Mouse (Mus musculus) CH12.LX (cell line): ENCODE measurements around the gene Atp1a1. TPM values are rescaled to one million over a fixed set of nuclear protein-coding genes. Genes with fewer than 3 reads are reported as not detected.

ENCODE experiments used
- DNase-seq: peaks from one replicate; pipeline ENCODE4 v3.0.0-alpha.2; 2013; ENCODE audit errors: extremely low read depth
- H3K27ac ChIP-seq: 2 replicates; pipeline ENCODE4 v1.5.1; 2012; ENCODE audit warnings: low read depth, mild to moderate bottlenecking, control low read depth, moderate library complexity; ENCODE audit not compliant: insufficient read depth
- H3K27me3 ChIP-seq: replicated peaks from 2 replicates; pipeline ENCODE3; 2012; ENCODE audit warnings: inconsistent platforms
- H3K36me3 ChIP-seq, 2 experiments: replicated peaks in 1 of 2; 2 replicates each; pipeline versions ENCODE3 to v1.6.1; 2012; ENCODE audit warnings: inconsistent platforms in 1 of 2, low read length in 1 of 2, mild to moderate bottlenecking in 1 of 2, mixed read lengths in 1 of 2, moderate library complexity in 1 of 2; ENCODE audit not compliant: control insufficient read depth in 1 of 2, insufficient read depth in 1 of 2
- H3K4me1 ChIP-seq, 2 experiments: 2 replicates each; pipeline ENCODE4 v1.6.1; 2012; ENCODE audit warnings: inconsistent platforms in 1 of 2, moderate library complexity in 1 of 2; ENCODE audit not compliant: insufficient read depth in 2 of 2, control insufficient read depth in 1 of 2
- H3K4me2 ChIP-seq: 2 replicates; pipeline ENCODE4 v1.6.1; 2012; ENCODE audit warnings: low read depth, mild to moderate bottlenecking, control low read depth; ENCODE audit not compliant: poor library complexity, insufficient read depth, severe bottlenecking
- H3K4me3 ChIP-seq, 3 experiments: fragments of 150-350 bp in 1 of 3; sonication (generic) in 1 of 3; replicated peaks in 1 of 3; 2 replicates each; pipeline versions ENCODE3 to v1.5.1; 2011 to 2012; ENCODE audit warnings: low read depth in 2 of 3, low read length in 2 of 3, mild to moderate bottlenecking in 2 of 3, moderate library complexity in 2 of 3, control low read depth in 1 of 3, improper control_type of control experiment in 1 of 3, inconsistent platforms in 1 of 3, mixed read lengths in 1 of 3; ENCODE audit not compliant: poor library complexity in 1 of 3
- H3K79me2 ChIP-seq: replicated peaks from 2 replicates; pipeline ENCODE4 v1.6.1; 2012; ENCODE audit warnings: mild to moderate bottlenecking, moderate library complexity; ENCODE audit not compliant: control insufficient read depth, poor library complexity, insufficient read depth, severe bottlenecking; ENCODE audit errors: extremely low read depth
- H3K9ac ChIP-seq: 2 replicates; pipeline ENCODE4 v1.6.1; 2012; ENCODE audit warnings: low read depth, mild to moderate bottlenecking, control low read depth, moderate library complexity; ENCODE audit not compliant: insufficient read depth
- H3K9me3 ChIP-seq: replicated peaks from 2 replicates; pipeline ENCODE3; 2012; ENCODE audit warnings: low read length, inconsistent platforms, mixed read lengths
- BHLHE40 ChIP-seq: IDR thresholded peaks from 2 replicates; pipeline ENCODE4 v1.6.1; 2011; ENCODE audit warnings: mild to moderate bottlenecking, low read depth, low read length, improper control_type of control experiment
- ELF1 ChIP-seq: IDR thresholded peaks from 2 replicates; pipeline ENCODE4 v1.6.1; 2014; ENCODE audit warnings: low read depth, mild to moderate bottlenecking, inconsistent platforms, low read length, improper control_type of control experiment
- EP300 ChIP-seq: IDR thresholded peaks from 2 replicates; pipeline ENCODE4 v1.6.1; 2011; ENCODE audit warnings: low read length, improper control_type of control experiment
- ETS1 ChIP-seq: conservative IDR thresholded peaks from 2 replicates; pipeline ENCODE4 v1.6.1; 2012; ENCODE audit warnings: low read depth, mild to moderate bottlenecking, inconsistent platforms, low read length, improper control_type of control experiment, moderate library complexity
- IRF4 ChIP-seq: IDR thresholded peaks from 2 replicates; pipeline ENCODE4 v1.6.1; 2014; ENCODE audit warnings: low read depth, mild to moderate bottlenecking, inconsistent platforms, low read length, improper control_type of control experiment
- JUN ChIP-seq: IDR thresholded peaks from 2 replicates; pipeline ENCODE4 v1.6.1; 2011; ENCODE audit warnings: low read depth, mild to moderate bottlenecking, low read length, improper control_type of control experiment, moderate library complexity; ENCODE audit not compliant: insufficient read depth
- JUND ChIP-seq: conservative IDR thresholded peaks from 2 replicates; pipeline ENCODE4 v1.6.1; 2011; ENCODE audit warnings: low read depth, low read length, improper control_type of control experiment
- MAX ChIP-seq: IDR thresholded peaks from 2 replicates; pipeline ENCODE4 v1.6.1; 2011; ENCODE audit warnings: low read length, improper control_type of control experiment
- MEF2A ChIP-seq: IDR thresholded peaks from 2 replicates; pipeline ENCODE4 v1.6.1; 2014; ENCODE audit warnings: low read depth, mild to moderate bottlenecking, inconsistent platforms, low read length, improper control_type of control experiment, borderline replicate concordance
- MXI1 ChIP-seq: IDR thresholded peaks from 2 replicates; pipeline ENCODE4 v1.6.1; 2011; ENCODE audit warnings: mild to moderate bottlenecking, low read depth, low read length, improper control_type of control experiment
- NRF1 ChIP-seq: IDR thresholded peaks from 2 replicates; pipeline ENCODE4 v1.6.1; 2014; ENCODE audit warnings: low read depth, mild to moderate bottlenecking, inconsistent platforms, low read length, improper control_type of control experiment, moderate library complexity
- POLR2A ChIP-seq: IDR thresholded peaks from 2 replicates; pipeline ENCODE4 v1.6.1; 2011; ENCODE audit warnings: low read depth, mild to moderate bottlenecking, improper control_type of control experiment, low read length
- POLR2AphosphoS2 ChIP-seq: IDR thresholded peaks from 2 replicates; pipeline ENCODE4 v1.6.1; 2011; ENCODE audit warnings: low read depth, low read length, improper control_type of control experiment
- RAD21 ChIP-seq: IDR thresholded peaks from 2 replicates; pipeline ENCODE4 v1.6.1; 2011; ENCODE audit warnings: low read depth, mild to moderate bottlenecking, low read length, improper control_type of control experiment, moderate library complexity
- RCOR1 ChIP-seq: conservative IDR thresholded peaks from 2 replicates; pipeline ENCODE4 v1.6.1; 2012; ENCODE audit warnings: low read depth, mild to moderate bottlenecking, inconsistent platforms, low read length, improper control_type of control experiment
- SMC3 ChIP-seq: IDR thresholded peaks from 2 replicates; pipeline ENCODE4 v1.6.1; 2011; ENCODE audit warnings: low read depth, low read length, improper control_type of control experiment
- UBTF ChIP-seq: IDR thresholded peaks from 2 replicates; pipeline ENCODE4 v1.6.1; 2012; ENCODE audit warnings: low read depth, mild to moderate bottlenecking, inconsistent platforms, low read length, improper control_type of control experiment, moderate library complexity
- USF2 ChIP-seq: conservative IDR thresholded peaks from 2 replicates; pipeline ENCODE4 v1.6.1; 2011; ENCODE audit warnings: low read depth, low read length, improper control_type of control experiment
- ZC3H11A ChIP-seq: IDR thresholded peaks from 2 replicates; pipeline ENCODE4 v1.6.1; 2012; ENCODE audit warnings: low read depth, mild to moderate bottlenecking, inconsistent platforms, low read length, improper control_type of control experiment
- dilution Hi-C: fragments of 300-500 bp; cut with MboI; formaldehyde crosslinking; loops from 2 replicates; pipeline ENCODE4 v1.14.3; 2020; ENCODE audit warnings: low sequenced_read_pairs; ENCODE audit not compliant: extremely low pct_unique_long_range_greater_than_20kb, extremely low pct_ligation_motif_present
- in situ Hi-C: fragments of 300-500 bp; cut with MboI; formaldehyde crosslinking; loops from 3 replicates; pipeline ENCODE4 v1.14.3; 2019; ENCODE audit warnings: low sequenced_read_pairs, low pct_ligation_motif_present, low pct_unique_long_range_greater_than_20kb, mixed read lengths
- polyA plus RNA-seq: library from polyadenylated mRNA; unstranded; fragments of >175 nt; gene quantifications from 2 replicates; pipeline ENCODE4 v1.2.1, GENCODE M21; 2012; ENCODE audit warnings: low read depth; ENCODE audit not compliant: insufficient read length
- total RNA-seq, 2 experiments: library from RNA; depleted of rRNA; stranded (reverse); fragments of 300-350 nt in 1 of 2; fragments of >200 nt in 1 of 2; gene quantifications; 2 replicates each; pipeline ENCODE4 v1.2.3; 2012 to 2014

Gene Atp1a1
- total and polyA plus RNA-seq, 3 experiments = 215 to 337 (median 219) TPM

- peaks cover 62 to 82% of the 10 kb centered on the region in 2 experiments for H3K36me3 ChIP-seq
- H3K9ac ChIP-seq = no peak overlapping the region
- peaks cover 23% of the 10 kb centered on the region for H3K79me2 ChIP-seq
- no peak overlapping the region for H3K4me2 ChIP-seq
- H3K9me3 ChIP-seq = no peaks in the 10 kb centered on the region
- H3K4me3 ChIP-seq = no peak overlapping the region
- dilution Hi-C loops = no loop called here
- no peak for DNase-seq
- in situ Hi-C loops = loop anchor here (10.0 kb wide), 1 partner anchor 212 kb away; no protein-coding TSS in a partner anchor
- peaks cover 15 to 81% of the 10 kb centered on the region in 2 experiments for H3K4me1 ChIP-seq
- no peaks in the 10 kb centered on the region for H3K27me3 ChIP-seq
- no peak overlapping the region for H3K27ac ChIP-seq
- TF ChIP-seq UBTF (no peak), MXI1 (no peak), SMC3 (no peak), USF2 (no peak), IRF4 (no peak), RCOR1 (no peak)
Observed at GRCm38 (mm10) chr3:101593266-101593651, 11.2 kb downstream of the Atp1a1 start.

- in situ Hi-C loops (loop anchor here (10.0 kb wide), 1 partner anchor 212 kb away; no protein-coding TSS in a partner anchor), dilution Hi-C loops (no loop called here)
- peaks cover 18% of the 10 kb centered on the region for H3K79me2 ChIP-seq
- peaks cover 11 to 74% of the 10 kb centered on the region in 2 experiments for H3K4me1 ChIP-seq
- no peaks in the 10 kb centered on the region for H3K27me3 ChIP-seq
- no peak for DNase-seq
- H3K9ac ChIP-seq = no peak overlapping the region
- no peak overlapping the region for H3K4me2 ChIP-seq
- H3K27ac ChIP-seq = no peak overlapping the region
- H3K4me3 ChIP-seq = no peak overlapping the region
- TF ChIP-seq RAD21 = no peak
- no peak for TF ChIP-seq ZC3H11A
- no peak for TF ChIP-seq USF2
- no peak for TF ChIP-seq BHLHE40
- TF ChIP-seq NRF1 = no peak
- TF ChIP-seq ELF1 = no peak
- TF ChIP-seq IRF4 = peak; percentile 39; the same call in 1 of the 2 replicates
- TF ChIP-seq POLR2AphosphoS2 = no peak
- no peak for TF ChIP-seq RCOR1
- peak; percentile 63; the same call in 1 of the 2 replicates for TF ChIP-seq JUND
- peak; percentile 52; the same call in 1 of the 2 replicates for TF ChIP-seq ETS1
- no peak for TF ChIP-seq POLR2A
- TF ChIP-seq MEF2A = peak; percentile 87
- TF ChIP-seq MAX = no peak
- TF ChIP-seq JUN = peak; percentile 17; the same call in 1 of the 2 replicates
- TF ChIP-seq EP300 = peak; percentile 62
- no peaks in the 10 kb centered on the region for H3K9me3 ChIP-seq
- peaks cover 68 to 89% of the 10 kb centered on the region in 2 experiments for H3K36me3 ChIP-seq
Observed at GRCm38 (mm10) chr3:101592281-101593265, 11.9 kb downstream of the Atp1a1 start.
